Mouse (Mus musculus): ENCODE data around the gene Fam136a. TPM values are rescaled to one million over a fixed set of nuclear protein-coding genes. Genes with fewer than 3 reads are reported as not detected.
"Not testable (repeated sequence)": the region's sequence is repeated elsewhere in the genome, so short reads cannot be mapped to it uniquely, and the experiment has no call there.

Fam136a gene
- polyA plus RNA-seq, 1 experiment: 13.4 TPM

GRCm38 (mm10) chr6:86371950-86372516 lies 6.6 kb downstream of the Fam136a start:
- H3K27ac ChIP-seq (ENCODE audit: control insufficient read depth, insufficient read depth, low read depth, low read length): peak overlapping the region; percentile 92
- peaks cover 2% of the 10 kb centered on the region; the same call in 1 of the 2 replicates for H3K36me3 ChIP-seq (ENCODE audit: control insufficient read depth, insufficient read depth, low read length)
- peak overlapping the region; percentile 98 for H3K4me3 ChIP-seq (ENCODE audit: control insufficient read depth, low read depth, low read length)
- TF ChIP-seq POLR2A (IDR thresholded peaks at IDR 0.05; ENCODE audit: control insufficient read depth, low read depth, low read length) (no peak), CTCF (IDR thresholded peaks at IDR 0.05; ENCODE audit: control insufficient read depth, insufficient read depth, insufficient replicate concordance, low read depth, low read length) (no peak)
- H3K27me3 ChIP-seq (ENCODE audit: control insufficient read depth, insufficient read depth, low read length): no peaks in the 10 kb centered on the region
- peaks cover 7% of the 10 kb centered on the region for H3K4me1 ChIP-seq (ENCODE audit: control insufficient read depth, insufficient read depth, low read length)

GRCm38 (mm10) chr6:86373556-86373955 lies 8.1 kb downstream of the Fam136a start:
- H3K27ac ChIP-seq (ENCODE audit: control insufficient read depth, insufficient read depth, low read depth, low read length): no peak overlapping the region
- H3K36me3 ChIP-seq (ENCODE audit: control insufficient read depth, insufficient read depth, low read length): peaks cover 2% of the 10 kb centered on the region; the same call in 1 of the 2 replicates
- no peaks in the 10 kb centered on the region for H3K27me3 ChIP-seq (ENCODE audit: control insufficient read depth, insufficient read depth, low read length)
- no peak overlapping the region for H3K4me3 ChIP-seq (ENCODE audit: control insufficient read depth, low read depth, low read length)
- H3K4me1 ChIP-seq (ENCODE audit: control insufficient read depth, insufficient read depth, low read length): peaks cover 7% of the 10 kb centered on the region
- TF ChIP-seq CTCF (IDR thresholded peaks at IDR 0.05; ENCODE audit: control insufficient read depth, insufficient read depth, insufficient replicate concordance, low read depth, low read length) (no peak), POLR2A (IDR thresholded peaks at IDR 0.05; ENCODE audit: control insufficient read depth, low read depth, low read length) (no peak)

- no peak overlapping the region for H3K27ac ChIP-seq (ENCODE audit: control insufficient read depth, insufficient read depth, low read depth, low read length)
- no peaks in the 10 kb centered on the region; the same call in 1 of the 2 replicates for H3K4me1 ChIP-seq (ENCODE audit: control insufficient read depth, insufficient read depth, low read length)
- H3K27me3 ChIP-seq (ENCODE audit: control insufficient read depth, insufficient read depth, low read length): no peaks in the 10 kb centered on the region
- H3K4me3 ChIP-seq (ENCODE audit: control insufficient read depth, low read depth, low read length): no peak overlapping the region
- TF ChIP-seq CTCF (IDR thresholded peaks at IDR 0.05; ENCODE audit: control insufficient read depth, insufficient read depth, insufficient replicate concordance, low read depth, low read length) (no peak), POLR2A (IDR thresholded peaks at IDR 0.05; ENCODE audit: control insufficient read depth, low read depth, low read length) (no peak)
- peaks cover 2% of the 10 kb centered on the region; the same call in 1 of the 2 replicates for H3K36me3 ChIP-seq (ENCODE audit: control insufficient read depth, insufficient read depth, low read length)
Observed at GRCm38 (mm10) chr6:86378341-86378740, 12.9 kb downstream of the Fam136a start.

GRCm38 (mm10) chr6:86380112-86380511 lies 14.7 kb downstream of the Fam136a start:
- not testable (repeated sequence) for H3K4me1 ChIP-seq (ENCODE audit: control insufficient read depth, insufficient read depth, low read length); H3K27me3 ChIP-seq (ENCODE audit: control insufficient read depth, insufficient read depth, low read length); H3K27ac ChIP-seq (ENCODE audit: control insufficient read depth, insufficient read depth, low read depth, low read length); H3K4me3 ChIP-seq (ENCODE audit: control insufficient read depth, low read depth, low read length); H3K36me3 ChIP-seq (ENCODE audit: control insufficient read depth, insufficient read depth, low read length)

- no peaks in the 10 kb centered on the region for H3K36me3 ChIP-seq (ENCODE audit: control insufficient read depth, insufficient read depth, low read length)
- H3K27me3 ChIP-seq (ENCODE audit: control insufficient read depth, insufficient read depth, low read length): no peaks in the 10 kb centered on the region
- no peaks in the 10 kb centered on the region; the same call in 1 of the 2 replicates for H3K4me1 ChIP-seq (ENCODE audit: control insufficient read depth, insufficient read depth, low read length)
- H3K27ac ChIP-seq (ENCODE audit: control insufficient read depth, insufficient read depth, low read depth, low read length): no peak overlapping the region
- TF ChIP-seq CTCF (IDR thresholded peaks at IDR 0.05; ENCODE audit: control insufficient read depth, insufficient read depth, insufficient replicate concordance, low read depth, low read length) (no peak), POLR2A (IDR thresholded peaks at IDR 0.05; ENCODE audit: control insufficient read depth, low read depth, low read length) (no peak)
- H3K4me3 ChIP-seq (ENCODE audit: control insufficient read depth, low read depth, low read length): no peak overlapping the region
Observed at GRCm38 (mm10) chr6:86382551-86382950, 17.1 kb downstream of the Fam136a start.

GRCm38 (mm10) chr6:86383370-86383769 lies 17.9 kb downstream of the Fam136a start:
- H3K4me3 ChIP-seq (ENCODE audit: control insufficient read depth, low read depth, low read length): no peak overlapping the region
- no peaks in the 10 kb centered on the region; the same call in 1 of the 2 replicates for H3K4me1 ChIP-seq (ENCODE audit: control insufficient read depth, insufficient read depth, low read length)
- no peaks in the 10 kb centered on the region for H3K36me3 ChIP-seq (ENCODE audit: control insufficient read depth, insufficient read depth, low read length)
- TF ChIP-seq CTCF (IDR thresholded peaks at IDR 0.05; ENCODE audit: control insufficient read depth, insufficient read depth, insufficient replicate concordance, low read depth, low read length): no peak
- TF ChIP-seq POLR2A (IDR thresholded peaks at IDR 0.05; ENCODE audit: control insufficient read depth, low read depth, low read length): no peak
- H3K27ac ChIP-seq (ENCODE audit: control insufficient read depth, insufficient read depth, low read depth, low read length): no peak overlapping the region
- H3K27me3 ChIP-seq (ENCODE audit: control insufficient read depth, insufficient read depth, low read length): no peaks in the 10 kb centered on the region

- TF ChIP-seq POLR2A (IDR thresholded peaks at IDR 0.05; ENCODE audit: control insufficient read depth, low read depth, low read length) (no peak), CTCF (IDR thresholded peaks at IDR 0.05; ENCODE audit: control insufficient read depth, insufficient read depth, insufficient replicate concordance, low read depth, low read length) (no peak)
- Histone ChIP-seq H3K36me3 (ENCODE audit: control insufficient read depth, insufficient read depth, low read length) (no peaks in the 10 kb centered on the region), H3K27ac (ENCODE audit: control insufficient read depth, insufficient read depth, low read depth, low read length) (no peak overlapping the region), H3K4me1 (ENCODE audit: control insufficient read depth, insufficient read depth, low read length) (no peaks in the 10 kb centered on the region; the same call in 1 of the 2 replicates), H3K27me3 (ENCODE audit: control insufficient read depth, insufficient read depth, low read length) (no peaks in the 10 kb centered on the region), H3K4me3 (ENCODE audit: control insufficient read depth, low read depth, low read length) (no peak overlapping the region)
Observed at GRCm38 (mm10) chr6:86384692-86385091, 19.2 kb downstream of the Fam136a start.

All from testis, adult 2 months (tissue).